Mouse (Mus musculus) v-Abl transformed pro-B cells (cell line): ENCODE measurements around the gene Cdk19.
"Not testable (repeated sequence)": the region's sequence is repeated elsewhere in the genome, so short reads cannot be mapped to it uniquely, and the experiment has no call there.

Experiments used
- in situ Hi-C, 2 experiments: fragments of 400-800 bp; cut with MboI; formaldehyde crosslinking; loops; one replicate each; pipeline ENCODE4 v1.15.1; 2025; ENCODE audit not compliant: unreplicated experiment in 2 of 2

Gene Cdk19

DNA sequence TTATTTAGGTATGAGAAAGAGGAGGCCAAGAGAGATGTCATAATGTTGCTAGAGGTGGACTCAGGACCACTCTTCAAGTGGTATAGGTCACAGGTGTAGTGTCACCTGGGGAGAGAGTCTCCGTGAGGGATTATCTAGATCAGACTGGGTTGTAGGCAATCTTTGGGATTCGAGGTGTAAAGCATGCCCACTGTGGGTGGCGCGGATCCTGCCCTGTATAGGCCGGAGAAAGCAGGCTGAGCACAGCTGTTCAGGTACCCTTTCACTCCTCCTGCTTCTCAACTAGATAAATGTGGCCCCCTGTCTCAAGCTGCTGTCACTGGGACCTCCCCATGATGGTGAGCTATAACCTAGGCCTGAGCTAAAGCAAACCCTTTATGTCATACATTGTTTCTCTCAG lies 171.0 kb downstream of the Cdk19 start:
- in situ Hi-C loops, result no loop called here

GRCm38 (mm10) chr10:40511221-40511677 lies 171.9 kb downstream of the Cdk19 start:
- in situ Hi-C loops, result no loop called here

- in situ Hi-C loops, result no loop called here
Observed at GRCm38 (mm10) chr10:40512185-40512584, 172.8 kb downstream of the Cdk19 start.

- in situ Hi-C loops, result not testable (repeated sequence)
Observed at GRCm38 (mm10) chr10:40512996-40513395, 173.6 kb downstream of the Cdk19 start.

GRCm38 (mm10) chr10:40515225-40515681 lies 175.9 kb downstream of the Cdk19 start:
- in situ Hi-C loops, result loop anchor here (5.0 kb wide), 2 partner anchors 38 to 43 kb away; no protein-coding TSS in a partner anchor

DNA sequence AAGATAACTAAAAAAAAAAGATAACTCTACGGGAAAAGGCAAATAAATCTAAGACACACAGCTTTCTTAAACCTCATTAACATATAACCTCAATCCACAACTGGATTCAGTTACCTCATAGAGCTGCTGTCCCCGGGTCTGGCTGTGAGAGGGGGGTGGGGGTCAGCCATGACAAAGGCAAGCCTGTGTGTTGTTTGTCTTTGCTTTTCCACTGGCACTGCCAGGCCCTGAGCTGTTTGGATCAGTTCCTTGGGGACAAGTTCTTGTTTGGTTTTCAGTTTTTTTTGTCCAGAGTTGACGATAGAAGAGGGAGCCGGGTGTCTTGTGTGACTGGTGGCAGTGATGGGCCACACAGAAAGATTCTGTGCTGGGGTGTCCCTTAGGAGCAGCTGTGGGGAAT lies 177.1 kb downstream of the Cdk19 start:
- in situ Hi-C loops, result loop anchor here (5.0 kb wide), 2 partner anchors 39 to 44 kb away; no protein-coding TSS in a partner anchor

DNA sequence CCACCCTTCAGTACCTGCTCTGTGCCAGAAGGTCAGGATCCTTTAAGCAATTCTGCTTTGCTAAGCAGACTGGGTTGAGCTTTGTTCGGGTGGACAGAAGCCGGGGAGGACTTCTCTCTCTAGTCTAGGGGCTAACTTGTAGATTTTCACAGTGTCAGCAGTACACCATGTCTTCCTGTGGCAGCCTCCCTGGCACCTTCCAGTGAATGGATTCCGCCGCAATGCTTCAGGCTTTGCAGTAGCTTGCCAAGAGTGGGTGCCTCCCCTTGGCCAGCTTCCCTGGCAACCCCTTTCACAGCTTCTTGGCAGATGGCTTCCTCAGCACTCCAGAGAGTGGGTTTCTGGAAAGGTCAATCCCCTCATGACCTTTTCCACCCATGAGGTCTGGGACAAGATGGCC lies 180.2 kb downstream of the Cdk19 start:
- in situ Hi-C loops, result loop anchor here (5.0 kb wide), 2 partner anchors 42 to 47 kb away; no protein-coding TSS in a partner anchor

DNA sequence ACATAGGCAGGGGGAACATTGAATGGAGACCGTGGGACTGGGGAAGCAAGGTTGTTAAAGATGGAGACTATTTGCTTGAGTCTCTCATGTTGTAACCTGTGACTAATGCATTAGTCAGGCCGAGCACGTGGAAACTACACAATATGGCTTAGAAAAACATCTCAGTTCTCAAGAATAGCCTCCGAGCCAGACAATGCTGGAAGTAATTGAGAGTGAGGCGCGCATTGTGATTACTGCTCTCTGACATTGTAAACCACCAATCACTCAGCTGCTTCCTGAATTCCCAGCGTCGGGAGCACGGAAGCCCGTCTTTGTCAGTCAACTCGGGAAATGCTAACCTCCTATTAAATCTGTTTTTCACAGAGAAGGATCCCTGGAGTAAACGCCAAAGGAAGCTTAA lies 182.2 kb downstream of the Cdk19 start:
- in situ Hi-C loops, result loop anchor here (5.0 kb wide), 1 partner anchor 149 kb away; no protein-coding TSS in a partner anchor

- in situ Hi-C loops, result loop anchor here (5.0 kb wide), 1 partner anchor 151 kb away; no protein-coding TSS in a partner anchor
Observed at GRCm38 (mm10) chr10:40523312-40523975, 184.1 kb downstream of the Cdk19 start.

GRCm38 (mm10) chr10:40524032-40524806 lies 184.9 kb downstream of the Cdk19 start:
- in situ Hi-C loops, result loop anchor here (5.0 kb wide), 1 partner anchor 152 kb away; no protein-coding TSS in a partner anchor

DNA sequence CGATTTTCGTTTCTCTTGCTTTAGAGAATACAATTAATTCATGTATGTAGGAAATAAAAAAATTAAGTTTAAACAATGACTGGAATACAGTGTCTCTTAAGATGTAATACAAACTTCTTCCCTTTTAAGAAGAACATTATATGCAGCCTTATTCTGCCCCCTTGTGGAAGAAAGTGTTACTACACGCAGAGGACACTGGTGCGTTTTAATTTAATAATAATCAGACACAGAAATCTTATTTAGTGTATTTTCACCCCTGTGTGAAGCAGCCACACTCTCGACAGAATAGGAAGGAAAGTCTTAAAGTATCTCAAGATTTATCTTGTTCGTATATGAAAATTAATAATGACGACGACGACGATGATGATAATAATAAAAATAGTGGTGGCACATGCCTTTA lies 185.6 kb downstream of the Cdk19 start:
- in situ Hi-C loops, result loop anchor here (5.0 to 25.0 kb wide), 4 partner anchors 153 to 1363 kb away; partner anchors contain the start of genes Ccn6 (in 2 of the 2) and Gtf3c6 (in 2 of the 2)

GRCm38 (mm10) chr10:40525616-40526155 lies 186.3 kb downstream of the Cdk19 start:
- in situ Hi-C loops, result loop anchor here (5.0 to 25.0 kb wide), 3 partner anchors 268 to 1363 kb away; partner anchors contain the start of genes Ccn6 (in 2 of the 2) and Gtf3c6 (in 2 of the 2)

- in situ Hi-C loops, result loop anchor here (5.0 to 25.0 kb wide), 3 partner anchors 269 to 1364 kb away; partner anchors contain the start of genes Ccn6 (in 2 of the 2) and Gtf3c6 (in 2 of the 2)
Observed at GRCm38 (mm10) chr10:40526301-40526761, 187.0 kb downstream of the Cdk19 start.

GRCm38 (mm10) chr10:40526986-40527385 lies 187.6 kb downstream of the Cdk19 start:
- in situ Hi-C loops, result loop anchor here (5.0 to 25.0 kb wide), 3 partner anchors 270 to 1365 kb away; partner anchors contain the start of genes Ccn6 (in 2 of the 2) and Gtf3c6 (in 2 of the 2)

GRCm38 (mm10) chr10:40527573-40527972 lies 188.2 kb downstream of the Cdk19 start:
- in situ Hi-C loops, result loop anchor here (5.0 to 25.0 kb wide), 3 partner anchors 270 to 1365 kb away; partner anchors contain the start of genes Ccn6 (in 2 of the 2) and Gtf3c6 (in 2 of the 2)

- in situ Hi-C loops, result loop anchor here (5.0 to 25.0 kb wide), 3 partner anchors 271 to 1366 kb away; partner anchors contain the start of genes Ccn6 (in 2 of the 2) and Gtf3c6 (in 2 of the 2)
Observed at GRCm38 (mm10) chr10:40528668-40529067, 189.3 kb downstream of the Cdk19 start.

DNA sequence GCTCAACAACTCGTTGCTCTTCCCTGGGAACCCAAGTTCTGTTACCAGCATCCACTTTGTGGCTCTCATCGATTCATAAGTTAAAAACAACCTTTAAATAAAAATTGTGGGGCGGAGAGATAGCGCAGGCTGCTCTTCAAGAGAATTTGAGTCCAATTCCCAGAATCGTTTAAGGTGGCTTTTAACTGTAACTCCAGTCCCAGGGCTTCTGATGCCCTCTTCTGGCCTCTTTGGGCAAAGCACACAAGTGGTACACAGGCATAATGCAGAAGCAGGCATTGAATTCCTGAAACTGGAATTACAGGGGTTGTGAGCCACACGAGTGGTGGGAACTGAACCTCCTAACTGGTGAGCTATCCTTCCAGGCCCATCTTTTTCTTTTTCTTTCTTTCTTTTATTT lies 190.3 kb downstream of the Cdk19 start:
- in situ Hi-C loops, result loop anchor here (5.0 to 25.0 kb wide), 5 partner anchors 272 to 1367 kb away; partner anchors contain the start of genes Ccn6 (in 2 of the 2) and Gtf3c6 (in 2 of the 2)

DNA sequence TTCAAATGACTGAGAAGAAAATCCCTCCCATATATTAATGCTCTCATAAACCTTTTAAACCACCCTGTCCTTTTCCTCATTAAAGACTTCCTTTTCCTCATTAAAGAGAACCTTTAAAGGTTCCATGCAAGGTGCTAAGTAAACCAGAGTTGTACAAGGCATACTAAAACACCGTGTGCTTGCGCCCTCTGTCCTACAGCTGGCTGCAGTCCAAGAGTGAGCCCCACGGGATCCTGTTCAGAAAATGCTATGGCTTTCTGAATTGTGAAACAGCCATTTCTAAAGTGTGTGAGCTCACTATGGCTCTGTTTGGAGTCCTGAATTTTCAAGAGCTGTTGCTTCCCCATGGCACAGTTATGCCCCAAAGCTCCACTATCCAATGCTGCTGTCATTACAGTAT lies 191.3 kb downstream of the Cdk19 start:
- in situ Hi-C loops, result loop anchor here (5.0 to 25.0 kb wide), 4 partner anchors 473 to 1368 kb away; partner anchors contain the start of gene Ccn6 (in 2 of the 2)

GRCm38 (mm10) chr10:40532586-40532985 lies 193.2 kb downstream of the Cdk19 start:
- in situ Hi-C loops, result loop anchor here (5.0 to 25.0 kb wide), 4 partner anchors 475 to 1370 kb away; partner anchors contain the start of gene Ccn6 (in 2 of the 2)
